Mouse (Mus musculus) liver, embryonic 12.5 days (tissue): ENCODE results near the gene Tyw5. TPM values are rescaled to one million over a fixed set of nuclear protein-coding genes. Genes with fewer than 3 reads are reported as not detected.

ENCODE experiments used
- ATAC-seq: fragments of 200-750 bp; cut with Nextera tagmentation; 2 replicates; pipeline ENCODE4 v1.8.0; 2017; ENCODE audit warnings: moderate number of reproducible peaks, mild to moderate bottlenecking, moderate library complexity
- H3K27ac ChIP-seq: fragments of 300-500 bp; sonication (generic); 2 replicates; pipeline ENCODE4 v1.5.1; 2016; ENCODE audit warnings: mild to moderate bottlenecking
- H3K27me3 ChIP-seq: fragments of 300-500 bp; sonication (generic); replicated peaks from 2 replicates; pipeline ENCODE4 v1.6.1; 2016; ENCODE audit warnings: mild to moderate bottlenecking, moderate library complexity
- H3K36me3 ChIP-seq: fragments of 300-500 bp; sonication (generic); 2 replicates; pipeline ENCODE4 v1.6.1; 2016; ENCODE audit warnings: mild to moderate bottlenecking, moderate library complexity
- H3K4me1 ChIP-seq: fragments of 300-500 bp; sonication (generic); 2 replicates; pipeline ENCODE4 v1.6.1; 2016
- H3K4me2 ChIP-seq: fragments of 300-500 bp; sonication (generic); 2 replicates; pipeline ENCODE4 v1.6.1; 2016; ENCODE audit warnings: mild to moderate bottlenecking, moderate library complexity
- H3K4me3 ChIP-seq: fragments of 300-500 bp; sonication (generic); 2 replicates; pipeline ENCODE4 v1.5.1; 2016; ENCODE audit warnings: mild to moderate bottlenecking, moderate library complexity
- H3K9ac ChIP-seq: fragments of 300-500 bp; sonication (generic); 2 replicates; pipeline ENCODE4 v1.6.1; 2016; ENCODE audit warnings: mild to moderate bottlenecking, moderate library complexity
- H3K9me3 ChIP-seq: fragments of 300-500 bp; sonication (generic); replicated peaks from 2 replicates; pipeline ENCODE4 v1.6.1; 2016; ENCODE audit warnings: mild to moderate bottlenecking, moderate library complexity
- WGBS: fragments of 180-500 bp; shearing (Covaris S2); methylation state at CpG from one replicate; pipeline ENCODE4 v1.1.7; 2016; ENCODE audit not compliant: insufficient replicate concordance; 5-methylcytosine and 5-hydroxymethylcytosine counted together
- polyA plus RNA-seq: library from polyadenylated mRNA; unstranded; fragments of >200 nt; fragmentation: Nextera tagmentation; extraction: Ambion mirVana; gene quantifications from 2 replicates; pipeline ENCODE4 v1.2.1, GENCODE M21; 2016

The Tyw5 gene
- polyA plus RNA-seq, result 19.1 and 21.3 TPM in 2 replicates

GRCm38 (mm10) chr1:57406187-57407151, at the start of gene Tyw5, which contains the start of gene Maip1:
Tyw5 (minus strand) TSS chr1:57407101.
Maip1 (plus strand) TSS chr1:57406328.
- H3K9me3 ChIP-seq, result no peaks in the 10 kb centered on the region
- H3K4me2 ChIP-seq, result peak within 1 kb of the TSS; percentile 82
- peaks cover 33% of the 10 kb centered on the region for H3K4me1 ChIP-seq
- H3K36me3 ChIP-seq, result peaks cover 15% of the 10 kb centered on the region
- no peaks in the 10 kb centered on the region for H3K27me3 ChIP-seq
- peak within 1 kb of the TSS; percentile 86 for H3K27ac ChIP-seq
- ATAC-seq, result peak; percentile 87
- peak within 1 kb of the TSS; percentile 89 for H3K9ac ChIP-seq
- H3K4me3 ChIP-seq, result peak within 1 kb of the TSS; percentile 88
- under 1% methylated on average over 72 of the region's 72 CpGs for WGBS

- H3K4me3 ChIP-seq, result no peak overlapping the region
- H3K4me2 ChIP-seq, result no peak overlapping the region
- ATAC-seq, result no peak
- no peak overlapping the region for H3K27ac ChIP-seq
- no peaks in the 10 kb centered on the region for H3K4me1 ChIP-seq
- H3K27me3 ChIP-seq, result no peaks in the 10 kb centered on the region
- WGBS, result 71% methylated on average over 1 of the region's 1 CpGs
- no peak overlapping the region for H3K9ac ChIP-seq
- H3K36me3 ChIP-seq, result no peaks in the 10 kb centered on the region
- no peaks in the 10 kb centered on the region for H3K9me3 ChIP-seq
Observed at GRCm38 (mm10) chr1:57450241-57450640, 43.3 kb upstream of the Tyw5 start.

- Histone ChIP-seq H3K4me3 (no peak overlapping the region), H3K9me3 (no peaks in the 10 kb centered on the region), H3K4me1 (no peaks in the 10 kb centered on the region), H3K27me3 (no peaks in the 10 kb centered on the region), H3K4me2 (no peak overlapping the region), H3K36me3 (no peaks in the 10 kb centered on the region), H3K27ac (no peak overlapping the region), H3K9ac (no peak overlapping the region)
- WGBS, result 67% methylated on average over 10 of the region's 10 CpGs
- ATAC-seq, result no peak
Observed at GRCm38 (mm10) chr1:57445679-57446078, 38.8 kb upstream of the Tyw5 start.

GRCm38 (mm10) chr1:57440771-57441170, 33.9 kb upstream of the Tyw5 start:
- no peak for ATAC-seq
- no peak overlapping the region for H3K4me2 ChIP-seq
- 0 out of 2 replicates have a peak, but pooled peaks cover 3% of the 10 kb centered on the region for H3K27me3 ChIP-seq
- H3K4me1 ChIP-seq, result peaks cover 15% of the 10 kb centered on the region
- no peak overlapping the region for H3K4me3 ChIP-seq
- H3K36me3 ChIP-seq, result no peaks in the 10 kb centered on the region
- 44% methylated on average over 4 of the region's 4 CpGs for WGBS
- H3K27ac ChIP-seq, result no peak overlapping the region
- no peaks in the 10 kb centered on the region for H3K9me3 ChIP-seq
- no peak overlapping the region for H3K9ac ChIP-seq

- ATAC-seq, result no peak
- Histone ChIP-seq H3K4me1 (peaks cover 15% of the 10 kb centered on the region), H3K27ac (no peak overlapping the region), H3K36me3 (no peaks in the 10 kb centered on the region), H3K9ac (no peak overlapping the region), H3K9me3 (no peaks in the 10 kb centered on the region), H3K27me3 (0 out of 2 replicates have a peak, but pooled peaks cover 3% of the 10 kb centered on the region), H3K4me2 (no peak overlapping the region), H3K4me3 (no peak overlapping the region)
- WGBS, result 62% methylated on average over 6 of the region's 6 CpGs
Observed at GRCm38 (mm10) chr1:57439026-57439425, 32.1 kb upstream of the Tyw5 start.

GRCm38 (mm10) chr1:57436954-57437353, 30.1 kb upstream of the Tyw5 start:
- H3K4me2 ChIP-seq, result peak overlapping the region; percentile 52
- H3K9me3 ChIP-seq, result no peaks in the 10 kb centered on the region
- peak overlapping the region; percentile 17 for H3K4me3 ChIP-seq
- H3K36me3 ChIP-seq, result no peaks in the 10 kb centered on the region
- no peak for ATAC-seq
- 22% methylated on average over 9 of the region's 9 CpGs for WGBS
- 0 out of 2 replicates have a peak overlapping the region, but pooled peaks have one; percentile 20 for H3K27ac ChIP-seq
- peaks cover 15% of the 10 kb centered on the region for H3K4me1 ChIP-seq
- 0 out of 2 replicates have a peak, but pooled peaks cover 3% of the 10 kb centered on the region for H3K27me3 ChIP-seq
- H3K9ac ChIP-seq, result no peak overlapping the region

- H3K4me3 ChIP-seq, result peak overlapping the region; percentile 17
- H3K27ac ChIP-seq, result no peak overlapping the region
- peaks cover 15% of the 10 kb centered on the region for H3K4me1 ChIP-seq
- H3K9me3 ChIP-seq, result no peaks in the 10 kb centered on the region
- H3K27me3 ChIP-seq, result 0 out of 2 replicates have a peak, but pooled peaks cover 3% of the 10 kb centered on the region
- H3K36me3 ChIP-seq, result no peaks in the 10 kb centered on the region
- 19% methylated on average over 9 of the region's 9 CpGs for WGBS
- H3K9ac ChIP-seq, result no peak overlapping the region
- peak overlapping the region; percentile 52 for H3K4me2 ChIP-seq
- peak; percentile 71; the same call in 1 of the 2 replicates for ATAC-seq
Observed at GRCm38 (mm10) chr1:57436408-57436807, 29.5 kb upstream of the Tyw5 start.

GRCm38 (mm10) chr1:57433141-57433540, 26.2 kb upstream of the Tyw5 start:
- no peak overlapping the region for H3K9ac ChIP-seq
- peaks cover 15% of the 10 kb centered on the region for H3K4me1 ChIP-seq

GRCm38 (mm10) chr1:57429786-57430483, 23.0 kb upstream of the Tyw5 start:
- no peaks in the 10 kb centered on the region for H3K36me3 ChIP-seq
- peak overlapping the region; percentile 11; the same call in 1 of the 2 replicates for H3K4me2 ChIP-seq
- ATAC-seq, result no peak
- H3K27me3 ChIP-seq, result no peaks in the 10 kb centered on the region; the same call in 1 of the 2 replicates
- no peaks in the 10 kb centered on the region for H3K4me1 ChIP-seq
- no peaks in the 10 kb centered on the region for H3K9me3 ChIP-seq
- H3K27ac ChIP-seq, result no peak overlapping the region
- 12% methylated on average over 12 of the region's 12 CpGs for WGBS
- no peak overlapping the region for H3K9ac ChIP-seq
- no peak overlapping the region for H3K4me3 ChIP-seq

More at GRCm38 (mm10) chr1:57433141-57433540, 26.2 kb upstream of the Tyw5 start:
- 71% methylated on average over 7 of the region's 7 CpGs for WGBS
- Histone ChIP-seq H3K9me3 (no peaks in the 10 kb centered on the region), H3K27ac (no peak overlapping the region), H3K4me3 (no peak overlapping the region), H3K4me2 (no peak overlapping the region), H3K27me3 (peaks cover 3% of the 10 kb centered on the region; the same call in 1 of the 2 replicates), H3K36me3 (no peaks in the 10 kb centered on the region)
- no peak for ATAC-seq

GRCm38 (mm10) chr1:57428368-57429308, 21.7 kb upstream of the Tyw5 start:
- Histone ChIP-seq H3K9ac (no peak overlapping the region), H3K4me2 (no peak overlapping the region), H3K36me3 (no peaks in the 10 kb centered on the region), H3K27ac (no peak overlapping the region), H3K9me3 (no peaks in the 10 kb centered on the region), H3K27me3 (no peaks in the 10 kb centered on the region; the same call in 1 of the 2 replicates), H3K4me3 (no peak overlapping the region), H3K4me1 (no peaks in the 10 kb centered on the region)
- no peak for ATAC-seq
- WGBS, result 48% methylated on average over 16 of the region's 16 CpGs

GRCm38 (mm10) chr1:57423696-57424095, 16.8 kb upstream of the Tyw5 start:
- WGBS, result 18% methylated on average over 1 of the region's 1 CpGs
- Histone ChIP-seq H3K4me3 (no peak overlapping the region), H3K27ac (no peak overlapping the region), H3K4me2 (no peak overlapping the region), H3K9ac (no peak overlapping the region), H3K4me1 (peaks cover 3% of the 10 kb centered on the region; the same call in 1 of the 2 replicates), H3K36me3 (no peaks in the 10 kb centered on the region), H3K27me3 (no peaks in the 10 kb centered on the region), H3K9me3 (no peaks in the 10 kb centered on the region)
- ATAC-seq, result no peak
